Mouse (Mus musculus): Measurements from ENCODE around the gene Atp13a3. TPM values are rescaled to one million over a fixed set of nuclear protein-coding genes. Genes with fewer than 3 reads are reported as not detected.
A peak's percentile ranks its signal among the peaks of the same experiment; 100 is the strongest.

The Atp13a3 gene
- polyA plus RNA-seq, 1 experiment, result 3.3 TPM

DNA sequence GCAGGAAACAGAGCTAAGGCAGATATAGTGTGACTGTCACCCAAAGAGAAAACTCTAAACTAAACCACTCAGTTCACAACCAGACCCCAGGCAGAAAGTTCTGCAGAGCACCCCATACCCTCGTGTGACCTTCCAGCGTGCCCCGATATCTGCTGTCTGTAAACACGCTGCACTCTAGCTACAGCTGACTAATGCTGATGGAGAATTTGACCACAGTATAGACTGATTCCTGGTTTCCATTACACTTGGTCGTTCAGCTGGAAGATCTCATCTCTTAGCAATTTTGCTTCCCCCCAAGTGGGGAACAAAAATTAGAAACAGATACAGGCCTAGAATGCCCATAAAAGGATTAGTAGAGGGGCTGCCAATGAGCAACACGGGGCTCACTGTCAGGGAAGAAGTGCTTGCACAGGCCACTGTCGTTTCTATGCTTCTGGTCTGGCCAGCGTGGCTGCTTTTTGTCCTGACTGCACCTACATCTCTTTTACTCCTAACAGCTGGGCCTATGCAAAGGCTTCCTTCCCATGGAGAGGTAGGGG lies 134.5 kb downstream of the Atp13a3 start:
- Histone ChIP-seq H3K9me3 (no peaks in the 10 kb centered on the region), H3K4me3 (replicated peaks) (no peak overlapping the region), H3K27me3 (replicated peaks) (peaks cover 44% of the 10 kb centered on the region), H3K4me1 (peaks cover 53% of the 10 kb centered on the region), H3K36me3 (replicated peaks; ENCODE audit: low read length) (no peaks in the 10 kb centered on the region)
- TF ChIP-seq GATA1 (IDR thresholded peaks at IDR 0.05; ENCODE audit: borderline replicate concordance, low read length), result no peak
- no peak for TF ChIP-seq FLI1 (IDR thresholded peaks at IDR 0.05; ENCODE audit: low read length)

DNA sequence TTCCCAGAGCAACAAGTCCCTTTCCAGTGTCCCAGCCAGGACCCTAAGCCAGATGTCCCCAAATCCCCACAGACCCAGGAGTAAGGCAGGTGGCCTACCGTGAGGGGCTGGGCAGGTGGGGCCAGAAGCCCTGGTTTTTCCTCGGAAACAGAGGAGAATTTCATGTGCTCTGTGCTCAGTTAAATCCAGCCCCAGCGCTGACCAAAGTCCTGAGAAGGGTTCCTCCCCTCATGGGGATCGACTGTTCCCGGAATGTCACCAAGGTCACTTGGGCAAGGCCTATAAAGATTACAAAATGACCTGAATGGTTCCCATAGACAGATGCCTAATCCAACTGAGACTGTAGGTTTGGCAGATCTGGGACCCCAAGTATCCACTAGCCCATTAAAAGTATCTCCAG lies 138.4 kb downstream of the Atp13a3 start, which contains the start of gene Cpn2:
TSS of gene Cpn2 (minus strand) at position 141 of the 400 bp plus-strand sequence.
- no peak for TF ChIP-seq FLI1 (IDR thresholded peaks at IDR 0.05; ENCODE audit: low read length)
- TF ChIP-seq GATA1 (IDR thresholded peaks at IDR 0.05; ENCODE audit: borderline replicate concordance, low read length), result no peak
- Histone ChIP-seq H3K4me1 (peaks cover 68% of the 10 kb centered on the region), H3K4me3 (replicated peaks) (no peak within 1 kb of the TSS), H3K36me3 (replicated peaks; ENCODE audit: low read length) (no peaks in the 10 kb centered on the region), H3K27me3 (replicated peaks) (peaks cover 16% of the 10 kb centered on the region), H3K9me3 (no peaks in the 10 kb centered on the region)

DNA sequence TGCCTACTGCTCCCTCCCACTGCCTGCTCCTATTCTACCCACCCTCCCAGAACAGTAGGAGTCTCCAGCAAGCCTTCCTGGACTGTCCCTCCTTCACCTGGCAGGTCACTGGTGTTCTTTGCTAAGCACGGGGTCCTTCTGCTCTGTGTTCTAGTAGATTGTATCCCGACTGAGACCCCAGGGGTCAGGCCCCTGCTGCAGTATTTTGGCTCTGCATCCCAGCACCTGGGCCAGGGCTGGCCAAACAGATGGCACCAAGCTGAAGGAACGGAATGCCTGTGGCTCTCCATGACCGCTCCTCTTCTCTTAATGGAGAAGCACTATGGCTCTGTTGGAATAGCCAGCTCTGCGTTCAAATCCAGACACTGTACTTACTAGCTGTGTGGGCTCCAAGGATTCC lies 139.2 kb downstream of the Atp13a3 start:
- Histone ChIP-seq H3K9me3 (no peaks in the 10 kb centered on the region), H3K27me3 (replicated peaks) (peaks cover 16% of the 10 kb centered on the region), H3K36me3 (replicated peaks; ENCODE audit: low read length) (no peaks in the 10 kb centered on the region), H3K4me3 (replicated peaks) (no peak overlapping the region), H3K4me1 (peaks cover 65% of the 10 kb centered on the region)
- no peak for TF ChIP-seq FLI1 (IDR thresholded peaks at IDR 0.05; ENCODE audit: low read length)
- TF ChIP-seq GATA1 (IDR thresholded peaks at IDR 0.05; ENCODE audit: borderline replicate concordance, low read length), result no peak

DNA sequence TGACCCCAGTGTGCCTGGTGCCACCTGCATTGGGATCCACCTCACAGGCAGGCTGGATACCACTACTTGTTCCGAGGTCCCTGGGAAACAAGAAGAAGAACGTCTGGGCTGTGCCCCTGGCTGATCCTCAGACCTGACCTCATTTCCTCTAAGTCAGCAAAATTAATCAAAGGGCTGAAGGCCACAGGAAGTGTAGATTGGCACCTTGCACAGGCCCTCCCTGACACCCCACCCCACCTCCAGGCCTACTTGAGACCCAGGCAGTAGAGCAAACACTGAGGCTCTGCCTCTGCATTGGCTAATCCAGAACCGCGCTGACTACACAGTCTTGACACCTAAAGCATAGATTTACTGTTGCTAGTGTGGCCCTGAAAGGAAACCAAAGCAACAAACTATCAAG lies 140.2 kb downstream of the Atp13a3 start:
- peaks cover 20% of the 10 kb centered on the region for H3K27me3 ChIP-seq (replicated peaks)
- no peaks in the 10 kb centered on the region for H3K9me3 ChIP-seq
- H3K4me1 ChIP-seq, result peaks cover 55% of the 10 kb centered on the region
- no peaks in the 10 kb centered on the region for H3K36me3 ChIP-seq (replicated peaks; ENCODE audit: low read length)
- H3K4me3 ChIP-seq (replicated peaks), result peak overlapping the region; percentile 59
- TF ChIP-seq GATA1 (IDR thresholded peaks at IDR 0.05; ENCODE audit: borderline replicate concordance, low read length) (no peak), FLI1 (IDR thresholded peaks at IDR 0.05; ENCODE audit: low read length) (no peak)

DNA sequence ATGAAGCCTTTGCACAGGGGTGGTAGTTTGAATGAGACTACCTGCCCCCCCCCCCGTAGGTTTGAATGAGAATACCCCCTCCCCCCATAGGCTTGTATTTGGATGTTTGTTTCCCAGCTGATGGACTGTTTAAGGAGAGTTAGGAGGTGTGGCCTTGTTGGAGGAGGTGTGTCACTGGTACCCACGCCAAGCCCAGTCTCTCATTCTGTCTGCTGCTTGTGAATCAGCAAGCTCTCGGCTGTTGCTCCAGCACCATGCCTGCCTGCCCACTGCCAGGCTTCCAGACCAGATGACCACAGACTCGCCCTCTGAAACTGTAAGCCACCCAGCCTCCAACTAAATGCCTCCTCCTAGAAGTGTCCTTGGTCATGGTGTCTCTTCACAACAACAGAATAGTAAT lies 142.6 kb downstream of the Atp13a3 start:
- H3K9me3 ChIP-seq, result peaks cover 3% of the 10 kb centered on the region; the same call in 1 of the 2 replicates
- H3K4me3 ChIP-seq (replicated peaks), result no peak overlapping the region
- no peak for TF ChIP-seq FLI1 (IDR thresholded peaks at IDR 0.05; ENCODE audit: low read length)
- no peak for TF ChIP-seq GATA1 (IDR thresholded peaks at IDR 0.05; ENCODE audit: borderline replicate concordance, low read length)
- peaks cover 50% of the 10 kb centered on the region for H3K4me1 ChIP-seq
- H3K36me3 ChIP-seq (replicated peaks; ENCODE audit: low read length), result no peaks in the 10 kb centered on the region
- peaks cover 26% of the 10 kb centered on the region for H3K27me3 ChIP-seq (replicated peaks)

DNA sequence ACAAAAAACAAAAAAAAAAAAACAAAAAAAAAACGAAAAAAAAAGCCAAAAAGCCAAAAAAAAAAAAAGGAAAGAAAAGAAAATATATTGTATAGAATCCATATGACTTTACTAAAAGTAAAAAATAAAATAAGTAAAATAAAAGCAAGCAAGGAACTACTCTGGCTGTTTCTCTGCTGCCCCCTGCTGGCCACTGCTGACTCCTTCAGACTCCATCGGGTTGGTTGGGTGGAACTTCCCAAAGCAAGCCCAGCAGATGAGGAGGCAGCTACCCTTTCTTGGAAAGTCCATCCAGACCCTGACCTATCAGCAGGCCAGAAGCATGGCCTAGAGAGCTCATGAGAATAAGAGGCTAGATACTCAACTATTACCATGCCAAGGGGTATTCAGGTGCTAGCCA lies 143.1 kb downstream of the Atp13a3 start:
- peaks cover 26% of the 10 kb centered on the region for H3K27me3 ChIP-seq (replicated peaks)
- H3K4me3 ChIP-seq (replicated peaks), result no peak overlapping the region
- TF ChIP-seq GATA1 (IDR thresholded peaks at IDR 0.05; ENCODE audit: borderline replicate concordance, low read length) (no peak), FLI1 (IDR thresholded peaks at IDR 0.05; ENCODE audit: low read length) (no peak)
- peaks cover 3% of the 10 kb centered on the region; the same call in 1 of the 2 replicates for H3K9me3 ChIP-seq
- no peaks in the 10 kb centered on the region for H3K36me3 ChIP-seq (replicated peaks; ENCODE audit: low read length)
- H3K4me1 ChIP-seq, result peaks cover 55% of the 10 kb centered on the region

Other genes starting within 250 kb of the Atp13a3 start
- not detected in 2 replicates for gene Cpn2, start 138.5 kb downstream of the Atp13a3 start, polyA plus RNA-seq (2012; ENCODE audit: insufficient read depth, low replicate concordance)
- 0.11 TPM in 1 of 2 replicates, not detected in the other for gene Lrrc15, start 122.7 kb downstream of the Atp13a3 start, polyA plus RNA-seq (2012; ENCODE audit: insufficient read depth, low replicate concordance)
- gene Gp5, start 95.2 kb downstream of the Atp13a3 start, polyA plus RNA-seq (2012; ENCODE audit: insufficient read depth, low replicate concordance), result 1,707 and 3,704 TPM in 2 replicates
- gene Tmem44, start 144.9 kb upstream of the Atp13a3 start, polyA plus RNA-seq (2012; ENCODE audit: insufficient read depth, low replicate concordance), result 0.45 TPM in 1 of 2 replicates, not detected in the other
- 0.74 and 5.8 TPM in 2 replicates for gene Lsg1, start 181.6 kb upstream of the Atp13a3 start, polyA plus RNA-seq (2012; ENCODE audit: insufficient read depth, low replicate concordance)
- gene Fam43a, start 193.7 kb upstream of the Atp13a3 start, polyA plus RNA-seq (2012; ENCODE audit: insufficient read depth, low replicate concordance), result 60.0 and 108 TPM in 2 replicates